Mouse (Mus musculus) CH12.LX (cell line): ENCODE results near the gene Gm20708. TPM values are rescaled to one million over a fixed set of nuclear protein-coding genes. Genes with fewer than 3 reads are reported as not detected.

ENCODE experiments used
- DNase-seq: peaks from one replicate; pipeline ENCODE4 v3.0.0-alpha.2; 2013; ENCODE audit errors: extremely low read depth
- H3K27ac ChIP-seq: 2 replicates; pipeline ENCODE4 v1.5.1; 2012; ENCODE audit warnings: low read depth, mild to moderate bottlenecking, control low read depth, moderate library complexity; ENCODE audit not compliant: insufficient read depth
- H3K27me3 ChIP-seq: replicated peaks from 2 replicates; pipeline ENCODE3; 2012; ENCODE audit warnings: inconsistent platforms
- H3K36me3 ChIP-seq, 2 experiments: replicated peaks in 1 of 2; 2 replicates each; pipeline versions ENCODE3 to v1.6.1; 2012; ENCODE audit warnings: inconsistent platforms in 1 of 2, low read length in 1 of 2, mild to moderate bottlenecking in 1 of 2, mixed read lengths in 1 of 2, moderate library complexity in 1 of 2; ENCODE audit not compliant: control insufficient read depth in 1 of 2, insufficient read depth in 1 of 2
- H3K4me1 ChIP-seq, 2 experiments: 2 replicates each; pipeline ENCODE4 v1.6.1; 2012; ENCODE audit warnings: inconsistent platforms in 1 of 2, moderate library complexity in 1 of 2; ENCODE audit not compliant: insufficient read depth in 2 of 2, control insufficient read depth in 1 of 2
- H3K4me2 ChIP-seq: 2 replicates; pipeline ENCODE4 v1.6.1; 2012; ENCODE audit warnings: low read depth, mild to moderate bottlenecking, control low read depth; ENCODE audit not compliant: poor library complexity, insufficient read depth, severe bottlenecking
- H3K4me3 ChIP-seq, 3 experiments: fragments of 150-350 bp in 1 of 3; sonication (generic) in 1 of 3; replicated peaks in 1 of 3; 2 replicates each; pipeline versions ENCODE3 to v1.5.1; 2011 to 2012; ENCODE audit warnings: low read depth in 2 of 3, low read length in 2 of 3, mild to moderate bottlenecking in 2 of 3, moderate library complexity in 2 of 3, control low read depth in 1 of 3, improper control_type of control experiment in 1 of 3, inconsistent platforms in 1 of 3, mixed read lengths in 1 of 3; ENCODE audit not compliant: poor library complexity in 1 of 3
- H3K79me2 ChIP-seq: replicated peaks from 2 replicates; pipeline ENCODE4 v1.6.1; 2012; ENCODE audit warnings: mild to moderate bottlenecking, moderate library complexity; ENCODE audit not compliant: control insufficient read depth, poor library complexity, insufficient read depth, severe bottlenecking; ENCODE audit errors: extremely low read depth
- H3K9ac ChIP-seq: 2 replicates; pipeline ENCODE4 v1.6.1; 2012; ENCODE audit warnings: low read depth, mild to moderate bottlenecking, control low read depth, moderate library complexity; ENCODE audit not compliant: insufficient read depth
- H3K9me3 ChIP-seq: replicated peaks from 2 replicates; pipeline ENCODE3; 2012; ENCODE audit warnings: low read length, inconsistent platforms, mixed read lengths
- BHLHE40 ChIP-seq: IDR thresholded peaks from 2 replicates; pipeline ENCODE4 v1.6.1; 2011; ENCODE audit warnings: mild to moderate bottlenecking, low read depth, low read length, improper control_type of control experiment
- CHD2 ChIP-seq: IDR thresholded peaks from 2 replicates; pipeline ENCODE4 v1.6.1; 2011; ENCODE audit warnings: low read length, improper control_type of control experiment
- E2F4 ChIP-seq: IDR thresholded peaks from 2 replicates; pipeline ENCODE4 v1.6.1; 2011; ENCODE audit warnings: low read depth, low read length, improper control_type of control experiment; ENCODE audit not compliant: insufficient replicate concordance
- ELF1 ChIP-seq: IDR thresholded peaks from 2 replicates; pipeline ENCODE4 v1.6.1; 2014; ENCODE audit warnings: low read depth, mild to moderate bottlenecking, inconsistent platforms, low read length, improper control_type of control experiment
- EP300 ChIP-seq: IDR thresholded peaks from 2 replicates; pipeline ENCODE4 v1.6.1; 2011; ENCODE audit warnings: low read length, improper control_type of control experiment
- ETS1 ChIP-seq: conservative IDR thresholded peaks from 2 replicates; pipeline ENCODE4 v1.6.1; 2012; ENCODE audit warnings: low read depth, mild to moderate bottlenecking, inconsistent platforms, low read length, improper control_type of control experiment, moderate library complexity
- IRF4 ChIP-seq: IDR thresholded peaks from 2 replicates; pipeline ENCODE4 v1.6.1; 2014; ENCODE audit warnings: low read depth, mild to moderate bottlenecking, inconsistent platforms, low read length, improper control_type of control experiment
- MAX ChIP-seq: IDR thresholded peaks from 2 replicates; pipeline ENCODE4 v1.6.1; 2011; ENCODE audit warnings: low read length, improper control_type of control experiment
- MXI1 ChIP-seq: IDR thresholded peaks from 2 replicates; pipeline ENCODE4 v1.6.1; 2011; ENCODE audit warnings: mild to moderate bottlenecking, low read depth, low read length, improper control_type of control experiment
- NELFE ChIP-seq: IDR thresholded peaks from 2 replicates; pipeline ENCODE4 v1.6.1; 2011; ENCODE audit warnings: low read depth, low read length, improper control_type of control experiment
- POLR2A ChIP-seq: IDR thresholded peaks from 2 replicates; pipeline ENCODE4 v1.6.1; 2011; ENCODE audit warnings: low read depth, mild to moderate bottlenecking, improper control_type of control experiment, low read length
- POLR2AphosphoS2 ChIP-seq: IDR thresholded peaks from 2 replicates; pipeline ENCODE4 v1.6.1; 2011; ENCODE audit warnings: low read depth, low read length, improper control_type of control experiment
- RAD21 ChIP-seq: IDR thresholded peaks from 2 replicates; pipeline ENCODE4 v1.6.1; 2011; ENCODE audit warnings: low read depth, mild to moderate bottlenecking, low read length, improper control_type of control experiment, moderate library complexity
- RCOR1 ChIP-seq: conservative IDR thresholded peaks from 2 replicates; pipeline ENCODE4 v1.6.1; 2012; ENCODE audit warnings: low read depth, mild to moderate bottlenecking, inconsistent platforms, low read length, improper control_type of control experiment
- SIN3A ChIP-seq: IDR thresholded peaks from 2 replicates; pipeline ENCODE4 v1.6.1; 2012; ENCODE audit warnings: low read length, improper control_type of control experiment, inconsistent platforms
- TBP ChIP-seq: conservative IDR thresholded peaks from 2 replicates; pipeline ENCODE4 v1.6.1; 2011; ENCODE audit warnings: low read depth, low read length, improper control_type of control experiment
- TCF12 ChIP-seq: IDR thresholded peaks from 2 replicates; pipeline ENCODE4 v1.6.1; 2014; ENCODE audit warnings: low read depth, mild to moderate bottlenecking, inconsistent platforms, low read length, improper control_type of control experiment
- UBTF ChIP-seq: IDR thresholded peaks from 2 replicates; pipeline ENCODE4 v1.6.1; 2012; ENCODE audit warnings: low read depth, mild to moderate bottlenecking, inconsistent platforms, low read length, improper control_type of control experiment, moderate library complexity
- USF1 ChIP-seq: IDR thresholded peaks from 2 replicates; pipeline ENCODE4 v1.6.1; 2014; ENCODE audit warnings: low read depth, mild to moderate bottlenecking, inconsistent platforms, low read length, improper control_type of control experiment
- USF2 ChIP-seq: conservative IDR thresholded peaks from 2 replicates; pipeline ENCODE4 v1.6.1; 2011; ENCODE audit warnings: low read depth, low read length, improper control_type of control experiment
- ZC3H11A ChIP-seq: IDR thresholded peaks from 2 replicates; pipeline ENCODE4 v1.6.1; 2012; ENCODE audit warnings: low read depth, mild to moderate bottlenecking, inconsistent platforms, low read length, improper control_type of control experiment
- ZMIZ1 ChIP-seq: IDR thresholded peaks from 2 replicates; pipeline ENCODE4 v1.6.1; 2012; ENCODE audit warnings: low read depth, mild to moderate bottlenecking, inconsistent platforms, low read length, improper control_type of control experiment
- dilution Hi-C: fragments of 300-500 bp; cut with MboI; formaldehyde crosslinking; loops from 2 replicates; pipeline ENCODE4 v1.14.3; 2020; ENCODE audit warnings: low sequenced_read_pairs; ENCODE audit not compliant: extremely low pct_unique_long_range_greater_than_20kb, extremely low pct_ligation_motif_present
- in situ Hi-C: fragments of 300-500 bp; cut with MboI; formaldehyde crosslinking; loops from 3 replicates; pipeline ENCODE4 v1.14.3; 2019; ENCODE audit warnings: low sequenced_read_pairs, low pct_ligation_motif_present, low pct_unique_long_range_greater_than_20kb, mixed read lengths
- polyA plus RNA-seq: library from polyadenylated mRNA; unstranded; fragments of >175 nt; gene quantifications from 2 replicates; pipeline ENCODE4 v1.2.1, GENCODE M21; 2012; ENCODE audit warnings: low read depth; ENCODE audit not compliant: insufficient read length
- total RNA-seq, 2 experiments: library from RNA; depleted of rRNA; stranded (reverse); fragments of 300-350 nt in 1 of 2; fragments of >200 nt in 1 of 2; gene quantifications; 2 replicates each; pipeline ENCODE4 v1.2.3; 2012 to 2014

The Gm20708 gene
- total and polyA plus RNA-seq, 3 experiments = 0.50 to 1.0 (median 0.80) TPM

- H3K27ac ChIP-seq = no peak overlapping the region
- H3K4me2 ChIP-seq = no peak overlapping the region
- dilution Hi-C loops (no loop called here), in situ Hi-C loops (no loop called here)
- peaks cover 27 to 47% of the 10 kb centered on the region in 2 experiments for H3K4me1 ChIP-seq
- H3K79me2 ChIP-seq = no peaks in the 10 kb centered on the region
- no peak overlapping the region for H3K4me3 ChIP-seq
- no peaks in the 10 kb centered on the region for H3K9me3 ChIP-seq
- DNase-seq = no peak
- H3K27me3 ChIP-seq = peaks cover 84% of the 10 kb centered on the region
- no peaks in the 10 kb centered on the region for H3K36me3 ChIP-seq
- TF ChIP-seq USF1 (no peak), MXI1 (no peak), ZMIZ1 (no peak), TCF12 (no peak), EP300 (no peak), RCOR1 (no peak)
- H3K9ac ChIP-seq = no peak overlapping the region
Measured at GRCm38 (mm10) chr11:117880336-117880976, 71.0 kb downstream of the Gm20708 start.

GRCm38 (mm10) chr11:117880977-117881358 lies 71.5 kb downstream of the Gm20708 start:
- Histone ChIP-seq H3K4me3 (no peak overlapping the region), H3K36me3 (no peaks in the 10 kb centered on the region), H3K9me3 (no peaks in the 10 kb centered on the region), H3K9ac (no peak overlapping the region), H3K27ac (no peak overlapping the region), H3K27me3 (peaks cover 85% of the 10 kb centered on the region), H3K79me2 (no peaks in the 10 kb centered on the region), H3K4me2 (no peak overlapping the region), H3K4me1 (peaks cover 27 to 47% of the 10 kb centered on the region in 2 experiments)
- in situ Hi-C loops = no loop called here
- no peak for DNase-seq
- dilution Hi-C loops = no loop called here
- TF ChIP-seq NELFE (no peak), IRF4 (no peak), USF2 (peak; percentile 80), E2F4 (no peak), USF1 (peak; percentile 59), BHLHE40 (peak; percentile 64)

GRCm38 (mm10) chr11:117881787-117882186 lies 72.3 kb downstream of the Gm20708 start:
- dilution Hi-C loops = no loop called here
- Histone ChIP-seq H3K79me2 (no peaks in the 10 kb centered on the region), H3K36me3 (no peaks in the 10 kb centered on the region), H3K4me3 (no peak overlapping the region), H3K27ac (no peak overlapping the region), H3K4me2 (no peak overlapping the region), H3K9ac (no peak overlapping the region), H3K9me3 (no peaks in the 10 kb centered on the region), H3K27me3 (peaks cover 86% of the 10 kb centered on the region), H3K4me1 (peaks cover 27 to 47% of the 10 kb centered on the region in 2 experiments)
- in situ Hi-C loops = no loop called here
- TF ChIP-seq IRF4 (no peak), ELF1 (no peak), POLR2AphosphoS2 (no peak), ZC3H11A (no peak), RAD21 (no peak), CHD2 (no peak), USF2 (no peak), TBP (no peak), UBTF (no peak), MAX (no peak), POLR2A (no peak), ETS1 (no peak), SIN3A (no peak)
- no peak for DNase-seq
